Mouse (Mus musculus): ENCODE data around the gene Fbxo36. TPM values are rescaled to one million over a fixed set of nuclear protein-coding genes. Genes with fewer than 3 reads are reported as not detected.

Gene Fbxo36
- polyA plus RNA-seq (2015; fragmentation: Illumina TruSeq; extraction: RNeasy Lipid Tissue Mini Kit (QIAGEN cat#74804); ENCODE audit: insufficient read depth, low replicate concordance): 1.7 TPM

GRCm38 (mm10) chr1:84839309-84840017 lies at the start of gene Fbxo36:
TSS of gene Fbxo36 (plus strand) at chr1:84839841.

GRCm38 (mm10) chr1:84840018-84840664 lies 500 bp downstream of the Fbxo36 start, which contains the start of gene Trip12:
TSS of gene Trip12 (minus strand) at chr1:84840516.

GRCm38 (mm10) chr1:84934503-84935333 lies 95.1 kb downstream of the Fbxo36 start, which contains the start of gene Slc16a14:
TSS of gene Slc16a14 (minus strand) at chr1:84935134.

Other genes with a start within 250 kb of the Fbxo36 start
- gene Dner, start 143.6 kb upstream of the Fbxo36 start, polyA plus RNA-seq (2015; fragmentation: Illumina TruSeq; extraction: RNeasy Lipid Tissue Mini Kit (QIAGEN cat#74804); ENCODE audit: insufficient read depth, low replicate concordance): 0.22 TPM
- gene Trip12, start 675 bp downstream of the Fbxo36 start, polyA plus RNA-seq (2015; fragmentation: Illumina TruSeq; extraction: RNeasy Lipid Tissue Mini Kit (QIAGEN cat#74804); ENCODE audit: insufficient read depth, low replicate concordance): 256 TPM
- 0.25 TPM for gene Slc16a14, start 95.3 kb downstream of the Fbxo36 start, polyA plus RNA-seq (2015; fragmentation: Illumina TruSeq; extraction: RNeasy Lipid Tissue Mini Kit (QIAGEN cat#74804); ENCODE audit: insufficient read depth, low replicate concordance)